Mouse (Mus musculus) layer of hippocampus, postnatal 25 days (tissue): ENCODE measurements around the gene Slain2. TPM values are rescaled to one million over a fixed set of nuclear protein-coding genes. Genes with fewer than 3 reads are reported as not detected.
"Not testable (repeated sequence)": the region's sequence is repeated elsewhere in the genome, so short reads cannot be mapped to it uniquely, and the experiment has no call there.

Source experiments
- DNase-seq, 2 experiments: peaks; one replicate each; pipeline ENCODE4 v3.0.0; 2022; ENCODE audit warnings: mixed read lengths in 2 of 2, low spot score in 1 of 2; ENCODE audit errors: extremely low spot score in 1 of 2
- total RNA-seq, 2 experiments: library from RNA; stranded (reverse); gene quantifications; 2 replicates each; pipeline ENCODE4 v1.2.3; 2021

Gene Slain2
- total RNA-seq, 2 experiments from 2014 or later = 20.3 to 22.2 TPM

DNA sequence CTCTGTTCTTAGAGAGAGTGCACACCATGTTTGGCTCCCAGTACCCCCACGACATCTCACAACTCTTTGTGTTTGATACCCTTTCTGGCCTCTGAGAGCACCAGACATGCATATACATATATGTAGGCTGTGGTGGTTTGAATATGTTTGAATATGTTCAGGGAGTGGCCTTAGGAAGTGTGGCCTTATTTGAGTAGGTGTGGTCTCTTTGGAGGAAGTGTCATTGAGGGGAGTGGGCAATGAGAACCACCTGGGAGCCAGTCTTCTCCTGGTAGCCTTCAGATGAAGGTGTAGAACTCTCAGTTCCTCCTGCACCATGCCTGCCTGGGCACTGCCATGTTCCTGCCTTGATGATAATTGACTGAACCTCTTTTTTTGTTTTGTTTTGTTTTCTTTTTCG is 25.2 kb downstream of the Slain2 start:
- no peak for DNase-seq

DNA sequence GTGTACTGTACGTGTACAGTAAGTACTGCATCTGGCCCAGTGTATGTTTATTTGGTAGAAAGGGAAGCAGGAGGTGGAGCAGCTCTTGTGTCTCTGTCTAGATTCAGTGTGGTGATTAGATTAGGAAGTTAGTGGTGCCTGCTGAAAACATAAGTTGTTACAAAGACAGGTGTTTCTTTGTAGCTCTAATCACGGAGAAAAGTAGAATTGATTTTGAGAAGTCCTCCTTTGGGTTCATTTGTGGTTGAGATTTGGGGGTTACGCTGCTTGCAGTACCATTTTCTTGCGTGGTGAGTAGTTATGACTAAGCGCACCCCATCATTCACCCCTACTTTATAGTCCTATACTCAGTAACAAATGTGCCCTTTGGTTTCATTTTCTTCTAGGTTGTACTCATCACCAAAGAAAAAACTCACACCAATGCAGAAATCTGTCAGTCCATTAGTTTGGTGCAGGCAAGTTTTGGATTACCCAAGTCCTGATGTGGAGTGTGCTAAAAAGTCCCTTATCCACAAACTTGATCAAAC is 26.9 kb downstream of the Slain2 start:
- no peak for DNase-seq

- no peak for DNase-seq
Measured at GRCm38 (mm10) chr5:72948136-72948535, 34.0 kb downstream of the Slain2 start.

DNA sequence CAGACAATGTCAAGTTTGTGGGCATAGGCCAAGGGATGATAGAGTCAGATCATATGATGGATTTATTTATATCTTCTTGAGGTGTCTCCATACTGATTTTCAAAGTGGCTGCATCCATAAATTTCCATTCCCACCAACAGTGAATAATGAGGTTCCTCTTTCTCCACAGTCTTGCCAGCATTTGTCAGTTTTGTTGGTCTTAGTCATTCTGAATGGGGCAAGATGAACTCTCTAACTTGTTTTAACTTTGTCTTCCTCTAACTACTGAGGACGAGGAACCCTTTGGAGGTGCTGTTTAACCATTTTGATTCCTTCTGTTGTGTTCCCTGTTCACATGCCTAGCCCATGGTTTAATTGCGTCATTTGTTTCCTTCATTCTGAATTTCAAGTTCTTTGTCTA is 36.1 kb downstream of the Slain2 start:
- no peak for DNase-seq

- DNase-seq = no peak
Measured at GRCm38 (mm10) chr5:72953996-72954604, 40.0 kb downstream of the Slain2 start.

DNA sequence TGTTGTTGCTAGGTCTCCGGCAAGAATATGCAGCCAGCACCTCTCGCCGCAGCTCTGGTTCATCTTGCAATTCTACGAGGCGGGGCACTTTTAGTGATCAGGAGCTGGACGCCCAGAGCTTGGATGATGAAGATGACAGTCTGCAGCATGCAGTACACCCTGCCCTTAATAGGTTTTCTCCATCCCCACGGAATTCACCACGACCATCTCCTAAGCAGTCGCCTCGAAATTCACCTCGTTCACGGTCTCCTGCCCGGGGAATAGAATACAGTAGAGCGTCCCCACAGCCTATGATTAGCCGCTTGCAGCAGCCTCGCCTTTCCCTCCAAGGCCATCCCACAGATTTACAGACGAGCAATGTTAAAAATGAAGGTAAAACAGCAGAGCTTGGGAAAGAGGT is 43.2 kb downstream of the Slain2 start:
- DNase-seq = no peak

DNA sequence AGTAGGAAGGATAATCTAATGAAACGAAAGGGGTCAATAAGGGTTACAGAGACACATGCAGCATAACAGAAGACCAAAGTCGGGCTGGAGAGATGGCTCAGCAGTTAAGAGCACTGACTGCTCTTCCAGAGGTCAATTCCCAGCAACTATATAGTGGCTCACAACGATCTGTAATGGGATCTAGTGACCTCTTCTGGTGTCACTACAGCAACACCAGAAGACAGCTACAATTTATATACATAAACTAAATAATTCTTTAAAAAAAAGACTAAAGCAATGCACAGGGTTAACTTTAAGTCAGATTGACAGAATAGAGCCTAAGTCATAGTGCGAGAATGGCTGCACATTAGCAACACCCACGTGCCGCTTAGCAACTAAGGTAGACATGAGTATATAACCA is 46.0 kb downstream of the Slain2 start:
- DNase-seq = no peak

- no peak for DNase-seq
Measured at GRCm38 (mm10) chr5:72965706-72966105, 51.6 kb downstream of the Slain2 start.

GRCm38 (mm10) chr5:72972435-72972834 is 58.3 kb downstream of the Slain2 start:
- DNase-seq = no peak

DNA sequence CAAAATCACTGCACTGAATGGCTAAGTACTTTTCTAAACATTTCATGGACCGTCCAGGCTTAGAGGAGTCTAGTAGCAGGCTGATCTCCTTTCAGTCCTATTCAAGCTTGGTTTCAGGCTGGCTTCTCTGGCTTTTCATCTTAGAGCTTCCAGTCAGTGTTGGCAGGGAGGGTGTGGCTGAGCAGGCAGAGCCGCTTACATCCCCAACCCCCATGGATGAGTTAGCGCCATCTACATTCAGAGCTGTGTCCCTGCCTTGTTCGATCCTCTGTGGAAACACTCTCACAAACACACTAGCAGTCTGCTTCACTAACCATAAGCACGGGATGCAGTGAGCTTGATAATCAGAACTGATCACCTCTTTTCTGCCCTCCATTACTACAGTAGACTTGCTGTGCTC is 58.8 kb downstream of the Slain2 start:
- no peak for DNase-seq

DNA sequence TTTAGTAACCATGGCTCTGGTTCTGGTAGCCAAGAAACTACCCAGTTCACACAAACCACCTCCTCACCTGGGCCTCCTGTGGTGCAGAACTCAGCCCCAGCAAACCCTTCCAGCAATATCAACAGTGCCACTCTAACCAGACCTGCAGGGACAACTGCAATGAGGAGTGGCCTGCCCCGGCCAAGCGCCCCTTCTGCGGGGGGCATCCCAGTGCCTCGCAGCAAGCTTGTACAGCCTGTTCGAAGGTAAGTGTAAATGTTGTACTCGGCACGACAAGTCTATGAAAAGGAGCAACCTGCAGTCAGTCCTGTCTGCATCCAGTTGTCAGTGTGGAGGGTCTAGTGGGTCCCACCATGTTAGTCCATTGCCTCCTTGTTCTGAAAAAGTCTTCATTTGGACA is 60.5 kb downstream of the Slain2 start, which contains the start of gene Gm10135:
Gene Gm10135, minus strand, starts transcription at position 101 of the 400 bp plus-strand sequence.
- no peak for DNase-seq

DNA sequence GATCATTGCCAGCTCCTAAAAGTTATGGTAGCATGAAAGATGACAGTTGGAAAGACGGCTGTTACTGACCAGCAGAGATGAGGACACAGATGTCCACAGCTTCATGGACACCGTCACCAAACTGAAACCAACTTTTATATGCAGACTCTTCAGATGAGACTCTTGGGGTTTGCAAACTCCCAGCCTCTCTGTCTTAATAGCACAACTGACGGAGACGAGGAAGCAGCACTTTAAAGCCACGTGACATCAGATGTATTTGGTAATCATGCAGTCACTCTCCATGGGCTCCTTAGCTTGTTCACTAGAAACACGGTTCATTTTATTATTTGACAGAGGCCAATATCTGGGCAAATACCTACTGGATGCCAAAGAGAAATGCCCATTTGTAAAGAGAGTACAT is 61.9 kb downstream of the Slain2 start:
- no peak for DNase-seq

DNA sequence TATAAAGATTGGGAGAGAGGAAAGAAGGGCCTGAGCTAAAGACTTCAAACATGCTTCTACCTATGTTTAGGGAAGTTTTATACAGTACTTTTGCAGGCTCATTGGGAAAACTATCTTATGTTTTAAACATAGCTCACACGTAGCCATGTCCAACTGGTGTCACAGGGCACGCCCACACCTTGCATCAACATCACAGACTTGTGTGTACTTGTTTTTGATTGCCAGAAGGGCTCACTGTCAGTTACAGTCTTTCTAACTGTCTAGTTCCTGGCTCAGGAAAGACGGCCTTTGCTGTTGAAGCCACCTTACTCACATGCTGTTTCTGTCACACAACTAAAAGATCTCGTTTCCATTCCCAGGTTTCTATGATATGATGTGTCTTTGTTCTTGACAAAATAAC is 62.4 kb downstream of the Slain2 start:
- no peak for DNase-seq

GRCm38 (mm10) chr5:72984091-72984490 is 70.0 kb downstream of the Slain2 start:
- no peak for DNase-seq

DNA sequence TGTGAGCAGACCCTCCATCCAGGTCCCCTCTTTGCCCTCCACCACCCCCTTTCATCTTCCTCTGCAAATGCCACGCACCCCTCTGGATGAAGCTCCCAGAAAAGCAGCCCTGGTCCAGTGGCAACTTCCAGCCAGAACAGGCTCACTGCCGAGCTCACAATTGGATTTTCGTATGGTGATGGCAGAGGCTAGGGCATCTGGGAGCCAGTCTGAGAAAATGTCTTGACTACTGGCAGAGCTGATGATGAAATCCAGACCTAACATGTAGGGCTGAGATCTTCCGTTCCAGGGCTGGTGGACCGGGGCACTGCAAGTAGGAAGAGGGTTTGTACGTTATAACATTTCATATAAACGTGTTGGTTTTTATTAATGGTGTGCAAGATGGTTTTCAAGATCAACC is 73.7 kb downstream of the Slain2 start:
- DNase-seq = no peak

DNA sequence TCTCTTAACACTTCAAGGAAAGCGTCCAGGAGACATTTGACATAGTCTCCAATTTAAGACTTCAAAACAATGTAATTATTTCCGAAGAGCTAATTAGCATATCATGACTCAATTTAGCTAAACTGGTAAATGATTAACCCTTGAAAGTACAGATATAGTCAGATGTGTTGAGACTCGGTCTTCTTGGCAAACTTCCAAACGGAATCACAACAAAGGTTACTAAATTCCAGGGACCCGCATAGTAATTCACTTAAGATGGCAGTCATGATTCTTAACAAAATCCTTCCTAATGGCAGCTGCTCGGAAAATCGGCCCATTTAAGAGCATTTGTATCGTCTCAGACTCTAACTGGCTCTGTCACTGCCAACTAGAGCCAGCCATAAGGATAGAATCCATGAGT is 75.7 kb downstream of the Slain2 start:
- no peak for DNase-seq

GRCm38 (mm10) chr5:72992474-72992873 is 78.4 kb downstream of the Slain2 start:
- DNase-seq = no peak

DNA sequence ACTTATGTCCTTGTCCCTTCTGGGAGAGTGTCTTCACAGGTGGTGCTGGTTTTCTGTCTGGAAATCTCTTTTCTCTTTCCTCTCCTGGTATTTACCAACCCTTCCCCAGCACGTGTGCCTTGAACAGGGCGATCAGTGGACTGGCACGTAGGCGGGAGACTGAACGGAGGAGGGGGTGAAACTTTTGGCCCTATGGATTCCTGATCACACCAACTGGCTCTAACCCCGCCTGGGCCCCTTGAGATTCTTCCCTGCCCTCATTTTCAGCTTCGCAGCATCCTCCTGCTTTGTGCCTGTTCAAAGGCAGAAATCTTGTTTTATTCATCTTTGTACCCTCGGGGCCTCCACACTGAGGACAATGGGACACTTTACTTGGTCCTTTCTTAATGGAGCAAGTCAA is 80.3 kb downstream of the Slain2 start:
- DNase-seq = no peak

- no peak for DNase-seq
Measured at GRCm38 (mm10) chr5:72994928-72995327, 80.8 kb downstream of the Slain2 start.

DNA sequence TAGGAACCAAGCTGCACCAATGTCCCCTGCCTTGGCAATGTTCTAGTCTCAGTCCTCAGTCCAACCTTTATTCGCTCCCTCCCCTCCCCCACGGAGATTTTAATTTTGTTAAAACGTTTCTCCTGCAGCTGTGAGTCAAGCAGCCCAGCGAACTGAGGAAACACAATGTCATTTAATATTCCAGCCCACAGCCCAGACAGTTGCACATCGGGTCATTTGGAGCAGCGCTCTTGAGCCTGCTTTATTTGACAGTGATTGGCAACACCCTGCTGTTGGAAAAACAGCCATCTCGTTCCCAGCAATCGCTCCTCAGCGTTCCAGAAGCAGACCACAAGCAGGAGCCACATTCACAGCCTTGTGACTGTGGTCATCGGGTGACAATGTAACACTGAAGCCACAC is 81.3 kb downstream of the Slain2 start:
- no peak for DNase-seq

DNA sequence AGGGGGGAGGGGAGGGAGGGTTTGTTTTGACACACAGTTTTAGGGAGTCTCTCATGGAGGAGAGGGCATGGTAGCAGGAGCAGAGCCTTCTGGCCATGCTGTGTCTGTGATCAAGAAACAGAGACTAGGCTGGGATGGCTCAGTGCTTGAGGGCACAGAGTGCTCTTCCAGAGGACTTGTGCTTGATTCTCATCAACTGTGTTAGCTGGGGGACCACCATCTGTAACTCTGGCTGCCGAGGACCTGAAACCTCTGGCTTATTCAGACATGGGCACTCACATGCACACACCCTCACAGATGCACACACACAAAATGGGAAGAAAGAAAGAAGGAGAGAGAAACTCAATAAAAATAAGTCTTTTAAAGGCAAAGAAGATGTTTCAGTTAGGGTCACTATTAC is 84.4 kb downstream of the Slain2 start:
- not testable (repeated sequence) for DNase-seq

- DNase-seq = no peak
Measured at GRCm38 (mm10) chr5:73004046-73004445, 89.9 kb downstream of the Slain2 start.
